Mouse (Mus musculus) kidney, postnatal 25 days (tissue): Measurements from ENCODE around the gene Krtap1-4.
"Not testable (repeated sequence)": the region's sequence is repeated elsewhere in the genome, so short reads cannot be mapped to it uniquely, and the experiment has no call there.

Experiments
- DNase-seq, 2 experiments: peaks; one replicate each; pipeline ENCODE4 v3.0.0; 2021; ENCODE audit warnings: mixed read lengths in 2 of 2

Gene Krtap1-4

DNA sequence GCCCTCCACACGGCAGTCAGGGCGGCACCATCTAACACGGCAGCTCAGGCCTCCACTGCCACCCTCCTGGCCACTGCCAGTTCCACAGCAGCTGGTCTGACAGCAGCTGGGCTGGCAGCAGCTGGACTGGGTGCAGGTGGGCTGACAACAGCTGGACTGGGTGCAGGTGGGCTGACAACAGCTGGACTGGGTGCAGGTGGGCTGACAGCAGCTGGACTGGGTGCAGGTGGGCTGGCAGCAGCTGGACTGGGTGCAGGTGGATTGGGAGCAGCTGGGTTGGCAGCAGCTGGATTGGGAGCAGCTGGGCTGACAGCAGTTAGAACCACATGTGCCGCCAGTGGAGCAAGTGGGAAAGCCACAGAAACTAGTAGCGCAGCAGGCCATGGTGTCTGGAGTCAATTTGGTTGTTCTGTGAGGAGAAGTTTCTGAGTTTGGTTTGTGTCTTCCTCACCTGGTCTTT is at the start of gene Krtap1-4:
Gene Krtap1-4, minus strand, starts transcription at position 410 of the 460 bp plus-strand sequence.
- no peak for DNase-seq

GRCm38 (mm10) chr11:99630890-99631289 is 47.4 kb upstream of the Krtap1-4 start:
- no peak for DNase-seq

GRCm38 (mm10) chr11:99628138-99628537 is 44.7 kb upstream of the Krtap1-4 start, which contains the start of gene Krtap4-1:
TSS of gene Krtap4-1 (minus strand) at chr11:99628238.
- DNase-seq, result no peak

- DNase-seq, result no peak
These were observed 36.9 kb upstream of the Krtap1-4 start, which contains the start of gene Gm11562 for GRCm38 (mm10) chr11:99620335-99620734. TSS of gene Gm11562 (minus strand) at chr11:99620435.

DNA sequence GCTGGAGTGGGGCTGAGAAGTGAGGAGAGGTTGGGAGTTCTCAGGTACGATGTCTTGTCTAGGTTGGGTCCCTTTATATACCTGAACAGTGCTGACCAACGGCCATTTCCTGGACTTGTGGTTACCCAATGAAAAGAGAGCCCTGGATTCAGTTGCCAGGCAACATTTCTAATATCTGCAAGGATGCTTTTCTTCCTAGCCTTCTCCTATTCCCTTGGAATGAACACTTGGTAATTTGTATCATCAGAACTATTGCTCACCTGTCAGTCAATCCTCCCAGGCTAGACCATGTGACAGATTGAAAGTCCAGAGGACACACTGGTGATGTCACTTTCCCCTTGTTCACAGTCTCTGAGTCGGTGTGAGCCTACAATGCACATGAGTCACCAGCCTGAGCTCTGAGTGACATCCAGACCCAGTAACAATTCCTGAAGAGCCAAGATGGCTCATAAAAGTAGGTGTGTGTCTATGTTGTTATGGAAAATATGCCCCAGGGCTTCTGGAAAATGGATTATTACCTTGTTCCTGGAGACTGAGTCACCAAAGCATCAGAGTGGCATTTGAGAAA is 31.4 kb upstream of the Krtap1-4 start, which contains the start of gene Krtap2-4:
Gene Krtap2-4, minus strand, starts transcription at position 51 of the 568 bp plus-strand sequence.
- DNase-seq, result no peak

- DNase-seq, result not testable (repeated sequence)
These were observed 26.6 kb upstream of the Krtap1-4 start, which contains the start of gene Gm11937 for GRCm38 (mm10) chr11:99610089-99610488. TSS of gene Gm11937 (minus strand) at chr11:99610189.

DNA sequence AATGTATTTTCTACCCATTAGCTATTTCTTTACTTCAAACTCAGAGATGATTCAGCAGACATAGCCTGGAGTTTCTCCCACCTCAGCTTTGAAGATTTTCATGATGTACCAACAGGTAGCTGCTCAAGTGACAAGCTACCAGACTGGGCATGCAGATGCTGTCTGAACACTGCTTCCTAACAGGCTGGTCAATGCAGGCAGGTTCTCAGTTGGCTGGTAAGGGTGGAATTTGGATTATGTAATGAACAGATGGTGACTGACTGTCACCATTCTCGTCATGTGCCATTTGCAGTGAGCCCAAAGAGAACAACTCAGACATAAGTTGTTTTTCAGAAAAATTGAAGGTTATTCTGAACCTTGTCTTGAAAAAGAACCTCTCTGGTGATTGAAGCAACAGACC is 25.7 kb upstream of the Krtap1-4 start:
- no peak for DNase-seq

DNA sequence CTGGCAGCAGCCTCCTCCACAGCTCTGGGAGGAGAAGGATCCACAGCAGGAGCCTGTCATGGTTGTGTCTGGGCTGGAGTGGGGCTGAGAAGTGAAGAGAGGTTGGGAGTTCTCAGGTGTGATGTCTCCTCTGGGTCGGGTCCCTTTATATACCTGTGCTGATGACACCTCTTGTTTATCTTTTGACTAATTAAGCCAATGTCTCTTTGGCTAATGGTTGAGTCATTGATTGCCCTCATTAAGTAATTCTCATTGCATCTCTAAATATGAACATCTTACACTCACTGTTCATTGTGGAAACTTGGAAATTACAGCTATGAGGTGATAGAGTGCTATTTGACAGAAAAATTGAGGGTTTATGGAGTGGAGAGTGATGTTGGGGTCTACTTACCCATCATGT is 19.8 kb upstream of the Krtap1-4 start, which contains the start of gene Gm11938:
Gene Gm11938, minus strand, starts transcription at position 101 of the 400 bp plus-strand sequence.
- not testable (repeated sequence) for DNase-seq

- not testable (repeated sequence) for DNase-seq
These were observed 14.3 kb upstream of the Krtap1-4 start, which contains the start of gene Krtap9-3 for GRCm38 (mm10) chr11:99597742-99598141. TSS of gene Krtap9-3 (minus strand) at chr11:99598105.

- DNase-seq, result no peak
These were observed 7.5 kb upstream of the Krtap1-4 start, which contains the start of gene Krtap1-3 for GRCm38 (mm10) chr11:99590981-99591380. TSS of gene Krtap1-3 (minus strand) at chr11:99591339.

- no peak for DNase-seq
These were observed 1.6 kb upstream of the Krtap1-4 start for GRCm38 (mm10) chr11:99585096-99585495.

GRCm38 (mm10) chr11:99581564-99581963 is 1.9 kb downstream of the Krtap1-4 start:
- no peak for DNase-seq

- DNase-seq, result no peak
These were observed 2.4 kb downstream of the Krtap1-4 start for GRCm38 (mm10) chr11:99581051-99581450.

GRCm38 (mm10) chr11:99580636-99581035 is 2.8 kb downstream of the Krtap1-4 start, which contains the start of gene Krtap1-5:
TSS of gene Krtap1-5 (minus strand) at chr11:99581016.
- no peak for DNase-seq

DNA sequence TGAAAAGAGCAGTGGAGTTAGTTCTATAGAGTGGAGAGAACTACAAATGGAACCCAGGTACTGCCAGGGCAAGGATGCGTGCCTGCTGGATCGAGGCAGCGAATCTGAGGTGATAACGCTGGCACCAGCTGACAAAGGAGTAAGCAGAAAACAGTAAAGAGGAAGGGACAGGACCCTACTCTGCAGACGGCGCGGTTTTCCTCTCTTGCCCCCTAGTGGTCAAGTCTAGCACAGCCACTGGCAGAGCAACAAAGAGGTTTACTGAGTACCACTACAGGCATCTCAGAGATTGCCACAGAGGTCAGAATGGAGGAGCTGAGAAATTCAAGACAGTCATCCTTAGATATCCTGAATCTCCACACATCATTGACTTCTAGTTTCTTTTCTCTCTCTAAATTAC is 9.3 kb downstream of the Krtap1-4 start:
- peak; percentile 66 to 77 for DNase-seq

GRCm38 (mm10) chr11:99573164-99573563 is 10.3 kb downstream of the Krtap1-4 start:
- DNase-seq, result no peak

- no peak for DNase-seq
These were observed 16.9 kb downstream of the Krtap1-4 start, which contains the start of gene Krtap3-1 for GRCm38 (mm10) chr11:99566530-99566929. TSS of gene Krtap3-1 (minus strand) at chr11:99566630.

- DNase-seq, result no peak
These were observed 20.9 kb downstream of the Krtap1-4 start for GRCm38 (mm10) chr11:99562580-99562979.

- no peak for DNase-seq
These were observed 24.1 kb downstream of the Krtap1-4 start, which contains the start of gene Gm11939 for GRCm38 (mm10) chr11:99559366-99559765. TSS of gene Gm11939 (minus strand) at chr11:99559466.

DNA sequence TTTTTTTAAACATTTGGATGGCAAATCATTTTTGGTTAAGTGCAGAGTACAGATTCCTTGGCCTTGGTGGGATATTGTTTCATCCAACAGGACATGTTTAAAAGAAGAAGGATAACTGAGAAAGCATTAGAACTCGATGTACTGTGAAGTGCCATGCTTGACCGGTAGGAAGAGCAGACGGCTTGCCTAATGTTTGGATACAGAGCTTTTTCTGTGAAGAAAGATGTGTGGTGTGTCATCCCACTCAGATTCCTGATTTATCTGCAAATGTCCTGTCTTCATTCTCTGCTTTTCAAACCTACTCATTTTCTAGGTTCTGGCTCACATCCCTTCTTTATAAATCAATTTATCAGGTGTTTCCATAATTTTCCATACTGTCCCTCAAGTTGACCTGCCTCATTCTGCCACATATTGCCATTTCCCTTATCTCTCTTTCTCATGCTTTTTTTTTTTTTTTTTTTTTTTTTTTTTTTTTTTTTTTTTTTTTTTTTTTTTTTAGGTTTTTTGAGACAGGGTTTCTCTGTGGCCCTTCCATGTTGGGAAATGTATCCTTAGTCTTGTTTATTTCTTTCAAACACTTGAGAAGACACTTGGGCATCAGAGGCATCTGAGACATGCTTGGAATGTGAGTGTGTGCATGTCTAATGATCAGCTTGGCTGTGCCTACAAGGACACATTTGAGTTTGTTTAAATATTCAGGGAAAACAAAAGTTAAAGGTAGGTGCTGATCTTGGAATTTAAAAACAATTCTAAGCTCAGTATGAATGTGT is 25.3 kb downstream of the Krtap1-4 start:
- no peak for DNase-seq

DNA sequence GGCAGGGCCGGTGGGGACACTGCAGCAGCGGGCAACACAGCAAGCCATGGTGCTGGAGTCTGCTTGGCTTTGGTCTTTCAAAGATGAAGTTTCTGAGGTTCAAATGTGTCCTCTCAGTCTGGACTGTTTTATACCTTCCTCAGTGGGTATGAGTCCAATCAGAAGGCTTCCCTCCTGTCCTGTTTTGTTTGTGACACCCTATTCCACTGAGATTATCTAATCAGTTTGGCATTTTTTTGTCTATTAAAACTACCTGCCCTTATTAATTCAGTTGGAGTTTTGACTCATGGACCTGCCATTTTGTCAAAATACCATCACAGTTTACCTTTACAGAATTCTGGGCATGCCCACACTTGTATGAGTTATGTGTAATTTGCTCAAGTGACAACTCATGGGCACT is 26.7 kb downstream of the Krtap1-4 start, which contains the start of gene Krtap3-2:
Gene Krtap3-2, minus strand, starts transcription at position 101 of the 400 bp plus-strand sequence.
- no peak for DNase-seq

DNA sequence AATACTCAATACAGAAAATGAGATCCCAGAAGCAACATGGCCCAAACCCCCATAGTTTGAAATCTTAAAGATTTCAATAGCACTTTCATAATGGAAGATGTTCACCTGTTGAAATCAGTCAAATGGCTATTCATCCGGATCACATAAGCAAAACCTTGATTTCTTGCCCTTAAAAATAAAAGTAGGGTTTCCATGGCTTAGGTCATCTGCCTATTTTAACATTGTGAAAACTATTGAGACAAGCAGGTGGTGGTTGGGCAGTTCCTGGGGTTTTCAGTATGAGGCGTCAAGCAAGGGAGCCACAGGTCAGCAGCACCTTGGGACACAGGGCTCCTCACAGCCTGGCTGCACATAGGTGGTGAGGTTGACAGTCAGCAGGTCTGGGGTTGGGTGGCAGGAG is 27.3 kb downstream of the Krtap1-4 start:
- DNase-seq, result no peak

DNA sequence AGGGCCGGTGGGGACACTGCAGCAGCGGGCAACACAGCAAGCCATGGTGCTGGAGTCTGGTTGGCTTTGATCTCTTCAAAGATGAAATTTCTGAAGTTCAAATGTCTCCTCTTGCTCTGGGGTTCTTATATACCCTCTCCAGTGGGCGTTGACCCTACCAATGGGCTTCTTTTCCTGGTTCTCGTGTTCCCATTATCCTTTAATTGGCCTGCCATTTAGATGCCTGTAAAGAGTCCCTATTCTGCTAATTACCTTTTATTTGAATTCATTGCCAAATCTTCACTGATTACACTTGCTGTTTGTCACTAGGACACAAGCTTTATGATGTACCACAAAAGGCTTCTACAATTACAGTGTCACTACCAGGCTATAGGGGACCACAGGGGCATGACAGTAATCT is 32.7 kb downstream of the Krtap1-4 start, which contains the start of gene Krtap3-3:
Gene Krtap3-3, minus strand, starts transcription at position 101 of the 400 bp plus-strand sequence.
- no peak for DNase-seq
